Mouse (Mus musculus): ENCODE measurements around the gene Slc6a18. TPM values are rescaled to one million over a fixed set of nuclear protein-coding genes. Genes with fewer than 3 reads are reported as not detected.

The Slc6a18 gene
- polyA plus RNA-seq, 1 experiment from 2014 or later: 38.4 TPM

GRCm38 (mm10) chr13:73660163-73660695, 17.6 kb downstream of the Slc6a18 start:
- Histone ChIP-seq H3K27ac (ENCODE audit: low read length) (no peak overlapping the region), H3K9me3 (ENCODE audit: low read length) (no peaks in the 10 kb centered on the region), H3K4me3 (ENCODE audit: low read length) (no peak overlapping the region), H3K36me3 (ENCODE audit: insufficient read depth, low read length) (no peaks in the 10 kb centered on the region), H3K4me2 (replicated peaks; ENCODE audit: low read depth, low read length) (no peak overlapping the region), H3K9ac (replicated peaks; ENCODE audit: low read length) (no peak overlapping the region), H3K4me1 (ENCODE audit: insufficient read depth, low read length) (no peaks in the 10 kb centered on the region), H3K27me3 (ENCODE audit: insufficient read depth, low read length) (no peaks in the 10 kb centered on the region)
- 80% methylated on average over 2 of the region's 2 CpGs for WGBS
- ATAC-seq (ENCODE audit: low FRiP score, low TSS enrichment): no peak

- H3K4me3 ChIP-seq (ENCODE audit: low read length): no peak overlapping the region
- H3K4me2 ChIP-seq (replicated peaks; ENCODE audit: low read depth, low read length): no peak overlapping the region
- H3K9ac ChIP-seq (replicated peaks; ENCODE audit: low read length): no peak overlapping the region
- no peaks in the 10 kb centered on the region for H3K36me3 ChIP-seq (ENCODE audit: insufficient read depth, low read length)
- H3K4me1 ChIP-seq (ENCODE audit: insufficient read depth, low read length): no peaks in the 10 kb centered on the region
- 51% methylated on average over 2 of the region's 2 CpGs for WGBS
- no peak for ATAC-seq (ENCODE audit: low FRiP score, low TSS enrichment)
- H3K9me3 ChIP-seq (ENCODE audit: low read length): no peaks in the 10 kb centered on the region
- H3K27me3 ChIP-seq (ENCODE audit: insufficient read depth, low read length): no peaks in the 10 kb centered on the region
- no peak overlapping the region for H3K27ac ChIP-seq (ENCODE audit: low read length)
Observed at GRCm38 (mm10) chr13:73658953-73659352, 18.9 kb downstream of the Slc6a18 start.

GRCm38 (mm10) chr13:73654976-73655375, 22.8 kb downstream of the Slc6a18 start:
- no peak overlapping the region for H3K27ac ChIP-seq (ENCODE audit: low read length)
- 77% methylated on average over 3 of the region's 3 CpGs for WGBS
- H3K4me2 ChIP-seq (replicated peaks; ENCODE audit: low read depth, low read length): no peak overlapping the region
- no peak overlapping the region for H3K9ac ChIP-seq (replicated peaks; ENCODE audit: low read length)
- no peak for ATAC-seq (ENCODE audit: low FRiP score, low TSS enrichment)
- no peaks in the 10 kb centered on the region for H3K27me3 ChIP-seq (ENCODE audit: insufficient read depth, low read length)
- no peaks in the 10 kb centered on the region for H3K36me3 ChIP-seq (ENCODE audit: insufficient read depth, low read length)
- H3K9me3 ChIP-seq (ENCODE audit: low read length): no peaks in the 10 kb centered on the region
- no peak overlapping the region for H3K4me3 ChIP-seq (ENCODE audit: low read length)
- no peaks in the 10 kb centered on the region for H3K4me1 ChIP-seq (ENCODE audit: insufficient read depth, low read length)

- H3K4me1 ChIP-seq (ENCODE audit: insufficient read depth, low read length): no peaks in the 10 kb centered on the region
- H3K27ac ChIP-seq (ENCODE audit: low read length): no peak overlapping the region
- no peak for ATAC-seq (ENCODE audit: low FRiP score, low TSS enrichment)
- H3K4me2 ChIP-seq (replicated peaks; ENCODE audit: low read depth, low read length): no peak overlapping the region
- no peaks in the 10 kb centered on the region for H3K27me3 ChIP-seq (ENCODE audit: insufficient read depth, low read length)
- H3K9me3 ChIP-seq (ENCODE audit: low read length): no peaks in the 10 kb centered on the region
- 86% methylated on average over 3 of the region's 3 CpGs for WGBS
- H3K4me3 ChIP-seq (ENCODE audit: low read length): no peak overlapping the region
- H3K9ac ChIP-seq (replicated peaks; ENCODE audit: low read length): no peak overlapping the region
- peaks cover under 1% of the 10 kb centered on the region; the same call in 1 of the 2 replicates for H3K36me3 ChIP-seq (ENCODE audit: insufficient read depth, low read length)
Observed at GRCm38 (mm10) chr13:73653266-73653665, 24.6 kb downstream of the Slc6a18 start.

- H3K9me3 ChIP-seq (ENCODE audit: low read length): no peaks in the 10 kb centered on the region
- H3K27me3 ChIP-seq (ENCODE audit: insufficient read depth, low read length): no peaks in the 10 kb centered on the region
- ATAC-seq (ENCODE audit: low FRiP score, low TSS enrichment): peak; percentile 84
- H3K4me2 ChIP-seq (replicated peaks; ENCODE audit: low read depth, low read length): no peak overlapping the region
- H3K4me1 ChIP-seq (ENCODE audit: insufficient read depth, low read length): no peaks in the 10 kb centered on the region
- H3K4me3 ChIP-seq (ENCODE audit: low read length): no peak overlapping the region
- no peak overlapping the region for H3K27ac ChIP-seq (ENCODE audit: low read length)
- peaks cover 6% of the 10 kb centered on the region; the same call in 1 of the 2 replicates for H3K36me3 ChIP-seq (ENCODE audit: insufficient read depth, low read length)
- no peak overlapping the region for H3K9ac ChIP-seq (replicated peaks; ENCODE audit: low read length)
- 41% methylated on average over 6 of the region's 6 CpGs for WGBS
Observed at GRCm38 (mm10) chr13:73646397-73647087, 31.3 kb downstream of the Slc6a18 start.

GRCm38 (mm10) chr13:73641296-73641695, 36.5 kb downstream of the Slc6a18 start:
- no peaks in the 10 kb centered on the region for H3K9me3 ChIP-seq (ENCODE audit: low read length)
- ATAC-seq (ENCODE audit: low FRiP score, low TSS enrichment): no peak
- 85% methylated on average over 4 of the region's 4 CpGs for WGBS
- no peak overlapping the region for H3K9ac ChIP-seq (replicated peaks; ENCODE audit: low read length)
- 0 out of 2 replicates have a peak, but pooled peaks cover 3% of the 10 kb centered on the region for H3K36me3 ChIP-seq (ENCODE audit: insufficient read depth, low read length)
- H3K27me3 ChIP-seq (ENCODE audit: insufficient read depth, low read length): no peaks in the 10 kb centered on the region
- H3K27ac ChIP-seq (ENCODE audit: low read length): no peak overlapping the region
- H3K4me3 ChIP-seq (ENCODE audit: low read length): no peak overlapping the region
- H3K4me2 ChIP-seq (replicated peaks; ENCODE audit: low read depth, low read length): no peak overlapping the region
- no peaks in the 10 kb centered on the region for H3K4me1 ChIP-seq (ENCODE audit: insufficient read depth, low read length)

GRCm38 (mm10) chr13:73637826-73638225, 40.0 kb downstream of the Slc6a18 start:
- Histone ChIP-seq H3K4me2 (replicated peaks; ENCODE audit: low read depth, low read length) (no peak overlapping the region), H3K27me3 (ENCODE audit: insufficient read depth, low read length) (no peaks in the 10 kb centered on the region), H3K9ac (replicated peaks; ENCODE audit: low read length) (no peak overlapping the region), H3K9me3 (ENCODE audit: low read length) (no peaks in the 10 kb centered on the region), H3K4me3 (ENCODE audit: low read length) (no peak overlapping the region), H3K4me1 (ENCODE audit: insufficient read depth, low read length) (no peaks in the 10 kb centered on the region), H3K36me3 (ENCODE audit: insufficient read depth, low read length) (peaks cover 8% of the 10 kb centered on the region), H3K27ac (ENCODE audit: low read length) (no peak overlapping the region)
- ATAC-seq (ENCODE audit: low FRiP score, low TSS enrichment): no peak
- WGBS: 80% methylated on average over 5 of the region's 6 CpGs

- H3K4me2 ChIP-seq (replicated peaks; ENCODE audit: low read depth, low read length): no peak overlapping the region
- no peak for ATAC-seq (ENCODE audit: low FRiP score, low TSS enrichment)
- no peaks in the 10 kb centered on the region for H3K9me3 ChIP-seq (ENCODE audit: low read length)
- H3K27ac ChIP-seq (ENCODE audit: low read length): no peak overlapping the region
- peaks cover 14% of the 10 kb centered on the region for H3K4me1 ChIP-seq (ENCODE audit: insufficient read depth, low read length)
- 91% methylated on average over 3 of the region's 3 CpGs for WGBS
- no peak overlapping the region for H3K9ac ChIP-seq (replicated peaks; ENCODE audit: low read length)
- no peaks in the 10 kb centered on the region for H3K27me3 ChIP-seq (ENCODE audit: insufficient read depth, low read length)
- H3K36me3 ChIP-seq (ENCODE audit: insufficient read depth, low read length): peaks cover 8% of the 10 kb centered on the region
- no peak overlapping the region for H3K4me3 ChIP-seq (ENCODE audit: low read length)
Observed at GRCm38 (mm10) chr13:73631837-73632236, 46.0 kb downstream of the Slc6a18 start.

- WGBS: 80% methylated on average over 11 of the region's 11 CpGs
- no peak for ATAC-seq (ENCODE audit: low FRiP score, low TSS enrichment)
- no peaks in the 10 kb centered on the region; the same call in 1 of the 2 replicates for H3K36me3 ChIP-seq (ENCODE audit: insufficient read depth, low read length)
- no peak overlapping the region for H3K27ac ChIP-seq (ENCODE audit: low read length)
- no peaks in the 10 kb centered on the region for H3K27me3 ChIP-seq (ENCODE audit: insufficient read depth, low read length)
- H3K4me3 ChIP-seq (ENCODE audit: low read length): no peak overlapping the region
- no peaks in the 10 kb centered on the region for H3K9me3 ChIP-seq (ENCODE audit: low read length)
- H3K4me2 ChIP-seq (replicated peaks; ENCODE audit: low read depth, low read length): no peak overlapping the region
- no peak overlapping the region for H3K9ac ChIP-seq (replicated peaks; ENCODE audit: low read length)
- H3K4me1 ChIP-seq (ENCODE audit: insufficient read depth, low read length): peaks cover 14% of the 10 kb centered on the region
Observed at GRCm38 (mm10) chr13:73628586-73629113, 49.2 kb downstream of the Slc6a18 start.
